Mouse (Mus musculus) bone marrow macrophage, adult 2 months (primary cell): ENCODE results near the gene Gramd4. TPM values are rescaled to one million over a fixed set of nuclear protein-coding genes. Genes with fewer than 3 reads are reported as not detected.
"Not testable (repeated sequence)": the region's sequence is repeated elsewhere in the genome, so short reads cannot be mapped to it uniquely, and the experiment has no call there.

Source experiments
- H3K27ac ChIP-seq: 2 replicates; pipeline ENCODE4 v1.5.1; 2012; ENCODE audit warnings: low read depth, low read length; ENCODE audit not compliant: insufficient read depth
- H3K4me1 ChIP-seq: 2 replicates; pipeline ENCODE4 v1.6.1; 2012; ENCODE audit warnings: low read length; ENCODE audit not compliant: control insufficient read depth, insufficient read depth
- H3K4me3 ChIP-seq: 2 replicates; pipeline ENCODE4 v1.5.1; 2012; ENCODE audit warnings: mild to moderate bottlenecking, low read length, moderate library complexity; ENCODE audit not compliant: insufficient read depth
- CTCF ChIP-seq: IDR thresholded peaks from 2 replicates; pipeline ENCODE4 v1.5.1; 2012; ENCODE audit warnings: low read depth, mild to moderate bottlenecking, low read length, moderate library complexity
- POLR2A ChIP-seq: IDR thresholded peaks from 2 replicates; pipeline ENCODE4 v1.6.1; 2012; ENCODE audit warnings: mild to moderate bottlenecking, low read depth, low read length, borderline replicate concordance
- polyA plus RNA-seq: library from polyadenylated mRNA; stranded (reverse); fragments of >200 nt; gene quantifications from 2 replicates; pipeline ENCODE4 v1.2.4, GENCODE M21; 2012; ENCODE audit not compliant: missing spikeins, insufficient read depth, insufficient read length

Gene Gramd4
- polyA plus RNA-seq, 1 experiment = 3.8 TPM

DNA sequence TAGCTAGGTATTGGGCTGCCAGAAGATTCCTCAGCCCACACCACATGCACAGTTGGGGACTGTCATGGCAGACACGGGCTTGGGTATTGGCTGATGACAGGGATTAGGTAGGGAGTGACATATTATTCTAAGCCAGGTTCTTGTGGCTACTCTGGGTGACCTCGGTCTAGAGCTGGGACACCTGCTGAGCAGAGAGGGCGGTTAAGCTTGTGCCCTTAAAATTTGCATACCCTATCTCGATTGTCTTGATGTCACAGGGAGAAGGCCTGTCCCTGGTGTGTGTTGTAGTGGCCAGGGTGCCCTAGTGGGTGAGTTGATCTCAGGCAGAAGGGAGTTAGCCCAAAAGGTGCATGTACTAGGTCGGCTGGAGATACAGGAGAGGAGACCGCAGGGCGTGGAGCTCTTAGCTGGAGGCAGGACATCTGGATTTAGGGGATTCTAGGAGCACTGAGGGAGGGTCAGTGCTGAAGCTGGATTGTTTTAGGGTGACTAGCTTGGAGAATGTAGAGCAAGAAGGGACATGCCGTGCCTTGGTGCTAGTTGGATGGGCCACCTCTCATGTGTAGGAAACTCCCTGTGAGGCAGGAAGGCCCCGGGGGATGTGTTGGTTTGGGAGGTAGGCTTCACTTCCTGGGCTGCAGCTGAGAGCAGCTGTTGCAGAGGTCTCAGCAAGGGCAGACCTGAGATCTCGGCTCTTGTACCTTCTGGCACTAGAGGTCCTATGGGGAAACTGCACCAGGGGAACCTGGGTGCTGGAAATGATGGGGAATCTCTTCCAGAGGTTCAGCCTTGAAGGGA, 37.0 kb downstream of the Gramd4 start:
- TF ChIP-seq CTCF = no peak
- TF ChIP-seq POLR2A = no peak
- no peak overlapping the region for H3K27ac ChIP-seq
- H3K4me1 ChIP-seq = peaks cover 8% of the 10 kb centered on the region
- no peak overlapping the region for H3K4me3 ChIP-seq

DNA sequence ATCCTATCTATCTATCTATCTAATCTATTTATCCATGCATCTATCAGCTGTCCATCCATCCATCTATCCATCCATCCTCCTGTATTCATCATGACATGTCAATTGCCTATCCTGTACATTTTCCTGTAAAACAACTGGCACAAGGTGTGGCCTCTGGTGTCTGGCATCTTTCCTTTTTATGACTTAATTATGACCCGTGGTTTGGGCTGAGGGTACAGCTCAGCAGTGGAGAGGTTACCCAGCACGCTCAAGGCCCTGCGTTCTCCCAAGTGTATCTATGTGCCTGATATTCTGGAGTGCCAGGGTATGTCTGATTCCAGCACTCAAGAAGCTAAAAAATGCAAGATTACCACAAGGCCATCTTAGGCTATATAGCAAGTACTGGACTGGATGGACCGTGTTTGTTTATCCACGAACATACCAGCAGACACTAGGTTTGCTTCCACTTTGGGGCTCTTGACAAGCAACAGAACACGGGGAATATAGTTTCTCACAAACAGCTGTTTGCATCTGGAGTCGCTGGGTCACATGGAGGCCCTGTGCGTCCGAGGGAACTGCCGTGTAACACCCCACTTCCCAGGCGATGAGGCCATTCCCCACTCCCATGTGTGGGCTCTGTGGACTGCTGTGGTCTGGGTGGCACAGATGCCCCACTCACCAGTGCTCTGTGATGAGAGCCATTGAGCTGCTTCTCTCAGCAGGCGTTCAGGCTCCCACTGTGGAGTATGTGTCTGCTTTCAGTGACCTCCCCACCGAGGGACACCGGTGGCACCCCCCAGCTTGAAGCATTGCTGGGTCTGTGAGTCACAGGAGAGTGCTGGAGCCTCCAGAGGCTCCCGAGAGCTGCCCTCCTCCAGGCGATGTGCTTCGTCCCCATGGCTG, 38.5 kb downstream of the Gramd4 start:
- H3K4me1 ChIP-seq = no peaks in the 10 kb centered on the region
- H3K4me3 ChIP-seq = no peak overlapping the region
- TF ChIP-seq CTCF (no peak), POLR2A (no peak)
- H3K27ac ChIP-seq = no peak overlapping the region

DNA sequence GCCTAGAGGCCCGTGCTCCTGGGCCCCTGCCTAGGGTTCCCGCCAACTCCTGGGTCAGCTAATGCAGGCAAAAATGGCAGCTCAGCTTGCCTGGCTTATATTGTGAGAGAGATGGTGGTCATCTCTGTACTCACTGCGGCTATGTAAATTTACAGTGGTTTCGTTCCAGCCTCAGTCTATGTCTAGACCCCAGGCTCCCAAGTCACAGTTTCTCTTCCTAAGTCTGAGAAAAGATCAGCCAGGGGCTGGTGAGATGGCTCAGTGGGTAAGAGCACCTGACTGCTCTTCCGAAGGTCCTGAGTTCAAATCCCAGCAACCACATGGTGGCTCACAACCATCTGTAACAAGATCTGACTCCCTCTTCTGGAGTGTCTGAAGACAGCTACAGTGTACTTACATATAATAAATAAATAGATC, 39.1 kb downstream of the Gramd4 start:
- not testable (repeated sequence) for H3K4me3 ChIP-seq, H3K4me1 ChIP-seq, H3K27ac ChIP-seq

DNA sequence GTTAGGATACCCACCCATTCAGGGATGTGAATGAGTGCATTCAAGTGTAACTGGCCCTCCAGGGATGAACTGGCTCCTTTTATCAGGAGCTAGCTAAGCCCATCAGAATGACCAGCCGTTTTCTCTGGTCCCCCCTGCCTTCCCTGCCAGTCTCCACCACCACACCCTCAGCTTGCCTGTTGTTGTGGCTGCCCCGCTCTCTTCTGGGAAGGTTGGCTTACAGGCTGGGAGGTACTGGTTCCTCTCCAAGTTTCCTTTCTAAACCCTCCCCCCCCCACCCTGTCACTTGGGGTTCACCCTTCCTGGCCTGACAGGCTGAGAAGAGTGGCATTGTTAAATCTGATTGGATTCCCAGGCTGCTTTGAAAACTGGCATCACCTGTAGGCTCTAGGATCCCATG, 40.4 kb downstream of the Gramd4 start:
- no peaks in the 10 kb centered on the region for H3K4me1 ChIP-seq
- H3K4me3 ChIP-seq = no peak overlapping the region
- TF ChIP-seq POLR2A = no peak
- no peak for TF ChIP-seq CTCF
- no peak overlapping the region for H3K27ac ChIP-seq

DNA sequence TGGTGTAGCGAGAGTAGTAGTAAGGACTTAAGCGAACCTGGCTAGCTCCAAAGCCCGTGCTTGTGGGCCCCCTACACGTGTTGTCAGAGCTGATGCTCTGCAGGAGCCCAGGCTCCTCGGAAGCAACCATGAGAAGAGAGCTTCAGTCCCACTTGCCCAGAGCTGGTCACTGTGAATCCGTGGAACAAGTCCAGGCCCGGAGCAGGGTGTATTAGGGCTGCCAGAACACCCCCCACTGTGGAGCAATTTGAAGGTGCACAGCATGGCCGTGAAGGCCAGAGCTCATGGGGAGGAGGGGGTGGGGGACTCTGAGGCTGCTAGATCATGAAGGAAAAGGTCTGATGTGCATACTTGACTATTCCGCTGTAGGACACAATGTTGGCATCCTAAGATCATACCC, 44.1 kb downstream of the Gramd4 start:
- H3K4me1 ChIP-seq = peaks cover 8% of the 10 kb centered on the region
- H3K27ac ChIP-seq = no peak overlapping the region
- TF ChIP-seq POLR2A = no peak
- no peak for TF ChIP-seq CTCF
- no peak overlapping the region for H3K4me3 ChIP-seq

DNA sequence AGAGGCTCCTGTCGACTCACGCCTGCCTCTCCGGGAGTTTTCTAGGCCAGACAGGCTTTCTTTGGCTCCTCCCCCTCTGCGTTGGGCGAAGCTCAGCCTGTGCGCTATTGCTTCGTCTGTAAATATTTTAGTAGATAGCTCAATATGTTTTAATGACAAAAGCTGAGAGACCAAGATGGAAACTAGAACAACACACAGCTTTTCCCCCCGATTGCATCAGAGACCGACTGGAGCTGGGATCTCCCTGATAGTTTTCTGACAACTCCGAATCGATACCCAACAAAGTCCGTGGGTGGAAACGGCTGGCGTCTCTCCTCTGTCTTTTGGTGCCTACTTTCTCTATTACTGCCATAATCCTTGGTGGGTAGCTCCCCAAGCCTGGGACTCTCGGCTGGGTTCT, 44.8 kb downstream of the Gramd4 start:
- Histone ChIP-seq H3K4me1 (peaks cover 8% of the 10 kb centered on the region), H3K4me3 (no peak overlapping the region), H3K27ac (no peak overlapping the region)
- no peak for TF ChIP-seq POLR2A
- TF ChIP-seq CTCF = no peak

DNA sequence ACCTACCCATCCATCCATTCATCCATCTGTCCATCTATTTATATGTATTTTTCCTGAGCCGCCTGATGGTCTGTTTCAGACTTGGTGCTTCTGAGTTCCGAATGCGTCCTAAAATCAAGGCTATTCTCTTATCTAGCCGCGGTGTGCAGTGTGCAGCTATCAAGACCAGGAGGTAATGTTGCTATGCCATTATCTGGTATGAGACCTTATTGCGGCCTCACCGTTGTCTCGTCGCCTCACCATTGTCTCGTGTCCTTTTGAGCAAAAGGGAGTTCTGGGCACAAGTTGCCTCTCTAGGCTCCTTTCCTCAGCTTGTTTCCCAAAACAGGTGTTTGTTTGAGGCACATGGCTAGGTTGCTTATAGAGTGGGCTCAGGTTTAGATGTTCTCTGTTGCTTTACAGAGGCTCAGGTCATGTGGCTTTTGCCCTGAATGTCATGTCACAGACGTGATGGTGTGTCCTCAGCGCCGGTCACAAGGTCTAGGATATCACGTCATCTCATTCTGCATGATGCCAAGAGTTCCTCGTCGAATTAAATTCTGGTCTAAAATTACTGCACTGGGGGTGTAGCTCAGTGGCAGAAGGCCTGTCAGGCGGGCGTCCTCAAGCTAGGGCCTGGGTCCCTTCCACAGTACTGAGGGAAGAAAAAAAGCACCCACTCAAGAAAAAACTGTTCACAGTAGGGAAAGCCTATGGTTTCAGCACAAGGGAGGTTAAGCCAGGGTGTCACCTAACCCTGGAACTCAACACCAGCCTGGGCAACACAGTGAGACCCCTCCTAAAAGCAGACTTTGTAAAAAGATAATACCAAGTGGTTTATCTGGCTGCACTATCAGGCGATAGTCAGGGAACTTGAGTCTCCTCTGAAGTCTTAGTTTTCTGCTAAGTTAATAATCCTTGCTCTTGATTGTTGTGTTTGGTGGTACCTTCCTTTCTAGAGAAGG, 47.2 kb downstream of the Gramd4 start:
- Histone ChIP-seq H3K4me3 (no peak overlapping the region), H3K4me1 (peaks cover 8% of the 10 kb centered on the region), H3K27ac (no peak overlapping the region)
- no peak for TF ChIP-seq CTCF
- TF ChIP-seq POLR2A = no peak

DNA sequence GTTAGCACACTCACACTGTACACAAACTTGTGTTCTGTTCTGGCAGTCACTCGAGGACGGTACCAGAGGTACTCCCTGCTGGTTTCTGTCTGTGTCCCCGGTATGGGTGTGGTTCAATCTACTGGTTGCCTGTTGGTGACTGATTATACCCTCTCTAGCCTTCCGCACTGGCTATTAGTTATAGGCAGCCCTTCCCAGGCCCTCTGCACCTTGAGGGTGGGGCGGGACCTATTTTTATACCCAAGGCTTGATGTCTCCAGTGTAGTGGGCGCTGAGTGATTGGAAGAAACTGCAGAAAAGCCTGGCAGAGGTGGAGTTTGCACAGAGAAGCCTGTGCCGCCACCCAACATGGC, 47.8 kb downstream of the Gramd4 start:
- H3K4me1 ChIP-seq = peaks cover 8% of the 10 kb centered on the region
- no peak overlapping the region for H3K4me3 ChIP-seq
- H3K27ac ChIP-seq = no peak overlapping the region
- no peak for TF ChIP-seq POLR2A
- no peak for TF ChIP-seq CTCF

DNA sequence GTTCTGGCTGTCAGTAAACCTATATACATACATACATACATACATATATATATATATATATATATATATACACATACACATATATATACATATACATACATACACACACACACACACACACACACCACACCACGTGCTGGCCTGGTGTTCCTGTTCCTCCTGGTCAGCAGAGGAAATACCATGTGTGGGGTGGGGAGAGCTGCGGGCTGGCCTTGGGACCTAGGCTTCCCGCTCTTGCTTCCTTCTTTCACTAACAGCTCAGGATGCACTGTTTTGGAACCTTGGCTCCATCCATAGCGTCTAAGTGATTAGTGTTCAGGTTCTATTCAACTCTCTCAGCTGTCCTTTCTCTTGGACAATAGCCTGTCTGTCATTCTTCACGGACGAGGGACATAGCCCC, 48.3 kb downstream of the Gramd4 start:
- no peak for TF ChIP-seq POLR2A
- no peak for TF ChIP-seq CTCF
- Histone ChIP-seq H3K4me3 (no peak overlapping the region), H3K4me1 (peaks cover 8% of the 10 kb centered on the region), H3K27ac (no peak overlapping the region)
